Mouse (Mus musculus) C2C12 (cell line): Measurements from ENCODE around the gene Slc25a30. TPM values are rescaled to one million over a fixed set of nuclear protein-coding genes. Genes with fewer than 3 reads are reported as not detected.

Experiments used
- H3K27me3 ChIP-seq: one replicate; pipeline ENCODE4 v1.6.1; 2011; ENCODE audit not compliant: control insufficient read depth, insufficient read depth, insufficient read length
- H3K36me3 ChIP-seq: one replicate; pipeline ENCODE4 v1.6.1; 2011; ENCODE audit not compliant: control insufficient read depth, insufficient read depth
- H3K4me3 ChIP-seq: one replicate; pipeline ENCODE4 v1.5.1; 2011; ENCODE audit warnings: mild to moderate bottlenecking, control low read depth; ENCODE audit not compliant: poor library complexity, insufficient read depth, severe bottlenecking
- H3K79me2 ChIP-seq: one replicate; pipeline ENCODE4 v1.6.1; 2011; ENCODE audit not compliant: control insufficient read depth, insufficient read depth
- H3K79me3 ChIP-seq: one replicate; pipeline ENCODE4 v1.6.1; 2011; ENCODE audit warnings: low read depth, control low read depth
- H3ac ChIP-seq: one replicate; pipeline ENCODE3; 2011; ENCODE audit warnings: low read depth; ENCODE audit not compliant: control insufficient read depth, insufficient read length
- CEBPB ChIP-seq: IDR thresholded peaks from one replicate; pipeline ENCODE4 v1.6.1; 2011; ENCODE audit warnings: low read depth, mild to moderate bottlenecking, control low read depth, moderate library complexity
- CTCF ChIP-seq: IDR thresholded peaks from one replicate; pipeline ENCODE4 v1.5.1; 2011; ENCODE audit not compliant: control insufficient read depth, insufficient read depth, insufficient read length
- FOSL1 ChIP-seq: IDR thresholded peaks from one replicate; pipeline ENCODE4 v1.8.0; 2011; ENCODE audit warnings: mild to moderate bottlenecking, low read length; ENCODE audit not compliant: poor library complexity, insufficient read depth, severe bottlenecking
- MAX ChIP-seq: IDR thresholded peaks from one replicate; pipeline ENCODE4 v1.6.1; 2011; ENCODE audit warnings: mild to moderate bottlenecking, control low read depth
- MYOD1 ChIP-seq: IDR thresholded peaks from one replicate; pipeline ENCODE4 v1.6.1; 2011; ENCODE audit warnings: low read depth; ENCODE audit not compliant: control insufficient read depth, insufficient read length
- MYOG ChIP-seq: IDR thresholded peaks from one replicate; pipeline ENCODE4 v1.6.1; 2011; ENCODE audit not compliant: control insufficient read depth, insufficient read length; ENCODE audit errors: extremely low read depth
- USF1 ChIP-seq: IDR thresholded peaks from one replicate; pipeline ENCODE4 v1.6.1; 2011; ENCODE audit warnings: low read depth, mild to moderate bottlenecking, control low read depth, moderate library complexity
- polyA plus RNA-seq: library from polyadenylated mRNA; unstranded; fragments of >200 nt; fragmentation: generic; extraction: Trizol; gene quantifications from one replicate; pipeline ENCODE4 v1.2.1, GENCODE M21; 2012; ENCODE audit warnings: missing spikeins

Gene Slc25a30
- polyA plus RNA-seq, 1 experiment = 15.9 TPM

GRCm38 (mm10) chr14:75794726-75795125 is 7.9 kb upstream of the Slc25a30 start:
- TF ChIP-seq FOSL1 (no peak), USF1 (no peak), MAX (no peak), MYOG (no peak), MYOD1 (no peak)
- no peaks in the 10 kb centered on the region for H3K79me3 ChIP-seq
- no peak overlapping the region for H3ac ChIP-seq
- no peaks in the 10 kb centered on the region for H3K36me3 ChIP-seq
- H3K79me2 ChIP-seq = no peaks in the 10 kb centered on the region
- no peak overlapping the region for H3K4me3 ChIP-seq
- no peaks in the 10 kb centered on the region for H3K27me3 ChIP-seq

GRCm38 (mm10) chr14:75794324-75794723 is 7.5 kb upstream of the Slc25a30 start:
- no peaks in the 10 kb centered on the region for H3K36me3 ChIP-seq
- H3ac ChIP-seq = no peak overlapping the region
- no peaks in the 10 kb centered on the region for H3K79me2 ChIP-seq
- TF ChIP-seq MYOD1 = no peak
- no peak for TF ChIP-seq MYOG
- no peak for TF ChIP-seq CEBPB
- TF ChIP-seq CTCF = no peak
- TF ChIP-seq FOSL1 = no peak
- no peak for TF ChIP-seq USF1
- no peak for TF ChIP-seq MAX
- H3K27me3 ChIP-seq = no peaks in the 10 kb centered on the region
- no peaks in the 10 kb centered on the region for H3K79me3 ChIP-seq
- H3K4me3 ChIP-seq = no peak overlapping the region

GRCm38 (mm10) chr14:75793110-75793509 is 6.3 kb upstream of the Slc25a30 start:
- Histone ChIP-seq H3K4me3 (no peak overlapping the region), H3ac (no peak overlapping the region), H3K36me3 (no peaks in the 10 kb centered on the region), H3K27me3 (no peaks in the 10 kb centered on the region), H3K79me3 (no peaks in the 10 kb centered on the region), H3K79me2 (no peaks in the 10 kb centered on the region)
- TF ChIP-seq MYOD1 (no peak), FOSL1 (no peak), CTCF (no peak), USF1 (no peak), MAX (no peak), CEBPB (no peak), MYOG (no peak)

GRCm38 (mm10) chr14:75791372-75791771 is 4.5 kb upstream of the Slc25a30 start:
- peaks cover under 1% of the 10 kb centered on the region for H3K79me3 ChIP-seq
- TF ChIP-seq MYOG (no peak), MYOD1 (no peak), CEBPB (no peak), MAX (no peak), FOSL1 (no peak), CTCF (no peak), USF1 (no peak)
- H3K27me3 ChIP-seq = no peaks in the 10 kb centered on the region
- H3K4me3 ChIP-seq = no peak overlapping the region
- peaks cover 3% of the 10 kb centered on the region for H3K79me2 ChIP-seq
- H3K36me3 ChIP-seq = no peaks in the 10 kb centered on the region
- H3ac ChIP-seq = no peak overlapping the region

GRCm38 (mm10) chr14:75790411-75790996 is 3.7 kb upstream of the Slc25a30 start:
- TF ChIP-seq CTCF = no peak
- TF ChIP-seq USF1 = no peak
- H3K4me3 ChIP-seq = no peak overlapping the region
- peaks cover 12% of the 10 kb centered on the region for H3K79me2 ChIP-seq

GRCm38 (mm10) chr14:75789291-75789690 is 2.5 kb upstream of the Slc25a30 start:
- no peak overlapping the region for H3ac ChIP-seq
- no peak overlapping the region for H3K4me3 ChIP-seq
- H3K79me3 ChIP-seq = peaks cover 14% of the 10 kb centered on the region
- H3K79me2 ChIP-seq = peaks cover 22% of the 10 kb centered on the region
- no peaks in the 10 kb centered on the region for H3K36me3 ChIP-seq
- H3K27me3 ChIP-seq = no peaks in the 10 kb centered on the region
- TF ChIP-seq MAX (no peak), CEBPB (no peak), FOSL1 (no peak), CTCF (no peak), MYOG (no peak), USF1 (no peak), MYOD1 (no peak)

More at GRCm38 (mm10) chr14:75790411-75790996, 3.7 kb upstream of the Slc25a30 start:
- H3ac ChIP-seq = no peak overlapping the region
- H3K27me3 ChIP-seq = no peaks in the 10 kb centered on the region
- no peaks in the 10 kb centered on the region for H3K36me3 ChIP-seq
- H3K79me3 ChIP-seq = peaks cover 10% of the 10 kb centered on the region
